Mouse (Mus musculus) bone marrow macrophage, adult 2 months (primary cell): ENCODE measurements around the gene Arhgap27.

Experiments used
- CTCF ChIP-seq: IDR thresholded peaks from 2 replicates; pipeline ENCODE4 v1.5.1; 2012; ENCODE audit warnings: low read depth, mild to moderate bottlenecking, low read length, moderate library complexity
- POLR2A ChIP-seq: IDR thresholded peaks from 2 replicates; pipeline ENCODE4 v1.6.1; 2012; ENCODE audit warnings: mild to moderate bottlenecking, low read depth, low read length, borderline replicate concordance

- TF ChIP-seq CTCF = no peak
- no peak for TF ChIP-seq POLR2A
Measured at GRCm38 (mm10) chr11:103292890-103293287, 70.6 kb downstream of the Arhgap27 start.
